Mouse (Mus musculus): ENCODE data around the gene Tpo. TPM values are rescaled to one million over a fixed set of nuclear protein-coding genes. Genes with fewer than 3 reads are reported as not detected.

Gene Tpo
- total and polyA plus RNA-seq, 3 experiments, result not detected

DNA sequence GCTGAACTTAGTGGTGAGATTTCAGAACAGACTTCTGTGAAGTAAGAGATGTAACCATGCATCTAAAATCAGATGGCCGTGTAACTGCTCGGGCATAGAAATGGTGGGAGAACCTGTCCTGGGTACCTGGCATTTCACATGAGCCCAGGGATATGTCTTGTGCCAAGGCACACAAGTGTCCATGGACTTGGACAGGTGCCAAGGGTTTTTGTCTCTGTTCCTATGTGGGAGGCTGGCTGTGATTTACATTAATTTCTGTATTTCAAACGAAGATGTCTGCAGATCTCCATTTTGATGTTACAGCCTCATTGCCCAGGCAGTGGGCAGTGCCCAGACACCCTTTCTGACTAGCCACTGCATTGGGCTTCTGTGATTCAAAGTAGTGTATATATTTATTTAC, 115.3 kb downstream of the Tpo start:
- H3K4me1 ChIP-seq (ENCODE audit: control insufficient read depth in 1 of 2, insufficient read depth in 2 of 2, low read length in 2 of 2), result no peaks in the 10 kb centered on the region
- H3K9me3 ChIP-seq (replicated peaks; ENCODE audit: insufficient read depth, low read length), result no peaks in the 10 kb centered on the region
- no peaks in the 10 kb centered on the region for H3K27me3 ChIP-seq (ENCODE audit: control insufficient read depth in 1 of 2, insufficient read depth in 2 of 2, low read length in 2 of 2)
- no peak overlapping the region for H3K27ac ChIP-seq (ENCODE audit: control insufficient read depth, low read depth, low read length)
- no peak overlapping the region for H3K9ac ChIP-seq (ENCODE audit: control insufficient read depth, low read depth, low read length, poor library complexity, severe bottlenecking)
- H3K4me3 ChIP-seq (ENCODE audit: control insufficient read depth in 1 of 2, insufficient read depth in 1 of 2, low read depth in 2 of 2, low read length in 2 of 2), result no peak overlapping the region
- no peak for TF ChIP-seq MYC (IDR thresholded peaks at IDR 0.05; ENCODE audit: low read depth, low read length)
- no peak for TF ChIP-seq JUND (IDR thresholded peaks at IDR 0.05; ENCODE audit: low read depth, low read length)
- no peaks in the 10 kb centered on the region for H3K36me3 ChIP-seq (ENCODE audit: control insufficient read depth in 1 of 2, insufficient read depth in 2 of 2, low read length in 2 of 2)
- H3K79me2 ChIP-seq (ENCODE audit: control insufficient read depth, insufficient read depth, low read length, poor library complexity), result no peaks in the 10 kb centered on the region
- DNase-seq (ENCODE audit: low read depth, low spot score), result no peak

DNA sequence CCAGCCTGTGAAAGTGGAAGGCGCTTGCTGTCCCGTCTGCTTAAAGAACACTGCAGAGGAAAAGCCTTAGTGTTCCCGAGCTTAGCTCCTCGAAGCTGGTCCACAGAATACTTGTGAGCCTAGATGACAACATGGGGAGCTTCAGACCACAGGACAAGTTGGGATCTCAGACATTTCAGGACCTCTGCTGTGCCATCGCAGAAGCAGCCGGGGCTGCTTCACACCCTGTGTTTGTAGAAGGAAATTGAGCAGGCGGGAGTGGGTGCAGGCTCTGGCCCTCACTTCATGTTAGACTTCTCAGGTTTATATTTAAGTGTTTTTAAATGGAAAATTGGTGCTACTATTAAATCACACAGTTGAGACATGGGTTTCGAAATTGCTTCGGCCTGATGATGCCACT, 116.9 kb downstream of the Tpo start:
- Histone ChIP-seq H3K79me2 (ENCODE audit: control insufficient read depth, insufficient read depth, low read length, poor library complexity) (no peaks in the 10 kb centered on the region), H3K9me3 (replicated peaks; ENCODE audit: insufficient read depth, low read length) (no peaks in the 10 kb centered on the region), H3K36me3 (ENCODE audit: control insufficient read depth in 1 of 2, insufficient read depth in 2 of 2, low read length in 2 of 2) (no peaks in the 10 kb centered on the region), H3K4me3 (ENCODE audit: control insufficient read depth in 1 of 2, insufficient read depth in 1 of 2, low read depth in 2 of 2, low read length in 2 of 2) (no peak overlapping the region), H3K27me3 (ENCODE audit: control insufficient read depth in 1 of 2, insufficient read depth in 2 of 2, low read length in 2 of 2) (no peaks in the 10 kb centered on the region), H3K27ac (ENCODE audit: control insufficient read depth, low read depth, low read length) (no peak overlapping the region), H3K4me1 (ENCODE audit: control insufficient read depth in 1 of 2, insufficient read depth in 2 of 2, low read length in 2 of 2) (no peaks in the 10 kb centered on the region), H3K9ac (ENCODE audit: control insufficient read depth, low read depth, low read length, poor library complexity, severe bottlenecking) (no peak overlapping the region)
- DNase-seq (ENCODE audit: low read depth, low spot score), result no peak
- TF ChIP-seq MXI1 (IDR thresholded peaks at IDR 0.05; ENCODE audit: low read depth, low read length), result no peak
- no peak for TF ChIP-seq MAFK (IDR thresholded peaks at IDR 0.05; ENCODE audit: borderline replicate concordance, low read depth, low read length)
- TF ChIP-seq ETS1 (IDR thresholded peaks at IDR 0.05; ENCODE audit: low read depth, low read length), result no peak
- TF ChIP-seq POLR2A (IDR thresholded peaks at IDR 0.05; ENCODE audit: control insufficient read depth in 1 of 2, insufficient read depth in 1 of 2, low read depth in 1 of 2, low read length in 2 of 2, poor library complexity in 1 of 2), result no peak
- TF ChIP-seq MAX (IDR thresholded peaks at IDR 0.05; ENCODE audit: low read length), result no peak
- TF ChIP-seq MAZ (IDR thresholded peaks at IDR 0.05; ENCODE audit: low read depth, low read length), result no peak
- no peak for TF ChIP-seq POLR2AphosphoS2 (IDR thresholded peaks at IDR 0.05; ENCODE audit: low read length)
- no peak for TF ChIP-seq KAT2A (conservative IDR thresholded peaks at IDR 0.05; ENCODE audit: low read depth, low read length)

DNA sequence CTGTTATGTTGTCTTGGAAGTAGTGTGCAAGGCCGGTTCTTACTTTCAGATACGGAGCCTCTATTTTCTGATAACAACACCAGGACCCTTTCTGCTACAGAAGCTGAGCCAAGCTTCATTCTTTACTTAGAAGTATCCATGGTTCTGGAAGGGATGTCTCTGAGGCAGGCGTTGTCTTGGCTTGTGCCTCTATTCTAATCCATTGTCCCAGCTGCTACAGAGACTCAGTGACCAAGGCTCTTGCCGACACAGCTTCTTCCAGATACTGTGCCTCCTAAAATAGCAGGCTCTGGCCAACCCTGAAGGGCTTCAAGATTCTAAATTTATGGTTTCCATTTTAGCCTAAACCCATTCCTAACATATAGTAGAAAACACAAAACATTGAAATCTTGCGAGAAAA, 123.7 kb downstream of the Tpo start:
- no peaks in the 10 kb centered on the region for H3K9me3 ChIP-seq (replicated peaks; ENCODE audit: insufficient read depth, low read length)

More for the DNA sequence above, 123.7 kb downstream of the Tpo start:
- TF ChIP-seq RAD21 (IDR thresholded peaks at IDR 0.05; ENCODE audit: low read depth, low read length), result no peak
- TF ChIP-seq MEF2A (IDR thresholded peaks at IDR 0.05; ENCODE audit: extremely low read depth, insufficient replicate concordance, low read depth, low read length, poor library complexity, severe bottlenecking), result no peak
- TF ChIP-seq MYC (IDR thresholded peaks at IDR 0.05; ENCODE audit: low read depth, low read length), result no peak
- no peak for TF ChIP-seq POLR2A (IDR thresholded peaks at IDR 0.05; ENCODE audit: control insufficient read depth in 1 of 2, insufficient read depth in 1 of 2, low read depth in 1 of 2, low read length in 2 of 2, poor library complexity in 1 of 2)
- no peak for TF ChIP-seq ZNF384 (IDR thresholded peaks at IDR 0.05; ENCODE audit: low read depth, low read length)
- TF ChIP-seq RCOR1 (IDR thresholded peaks at IDR 0.05; ENCODE audit: low read depth, low read length), result no peak
- TF ChIP-seq GABPA (IDR thresholded peaks at IDR 0.05; ENCODE audit: low read depth, low read length), result no peak
- no peak for TF ChIP-seq E2F4 (IDR thresholded peaks at IDR 0.05; ENCODE audit: borderline replicate concordance, low read depth, low read length)
- no peak for TF ChIP-seq TAL1 (IDR thresholded peaks at IDR 0.05; ENCODE audit: low read length)
- no peak for TF ChIP-seq GATA1 (IDR thresholded peaks at IDR 0.05; ENCODE audit: low read depth, low read length)
- no peak for TF ChIP-seq USF1 (IDR thresholded peaks at IDR 0.05; ENCODE audit: low read depth, low read length)
- no peak for TF ChIP-seq POLR2AphosphoS2 (IDR thresholded peaks at IDR 0.05; ENCODE audit: low read length)
- TF ChIP-seq TBP (IDR thresholded peaks at IDR 0.05; ENCODE audit: low read depth, low read length), result no peak
- no peak for TF ChIP-seq ZC3H11A (IDR thresholded peaks at IDR 0.05; ENCODE audit: low read depth, low read length)
- TF ChIP-seq ZKSCAN1 (IDR thresholded peaks at IDR 0.05; ENCODE audit: low read depth, low read length), result no peak
- no peak for TF ChIP-seq POLR2AphosphoS5 (IDR thresholded peaks at IDR 0.05; ENCODE audit: borderline replicate concordance, low read depth, low read length)
- TF ChIP-seq CHD1 (IDR thresholded peaks at IDR 0.05; ENCODE audit: low read depth, low read length), result no peak
- TF ChIP-seq MAFK (IDR thresholded peaks at IDR 0.05; ENCODE audit: borderline replicate concordance, low read depth, low read length), result no peak
- Histone ChIP-seq H3K27ac (ENCODE audit: control insufficient read depth, low read depth, low read length) (no peak overlapping the region), H3K4me3 (ENCODE audit: control insufficient read depth in 1 of 2, insufficient read depth in 1 of 2, low read depth in 2 of 2, low read length in 2 of 2) (no peak overlapping the region), H3K4me1 (ENCODE audit: control insufficient read depth in 1 of 2, insufficient read depth in 2 of 2, low read length in 2 of 2) (no peaks in the 10 kb centered on the region), H3K27me3 (ENCODE audit: control insufficient read depth in 1 of 2, insufficient read depth in 2 of 2, low read length in 2 of 2) (no peaks in the 10 kb centered on the region), H3K36me3 (ENCODE audit: control insufficient read depth in 1 of 2, insufficient read depth in 2 of 2, low read length in 2 of 2) (no peaks in the 10 kb centered on the region), H3K9ac (ENCODE audit: control insufficient read depth, low read depth, low read length, poor library complexity, severe bottlenecking) (no peak overlapping the region), H3K79me2 (ENCODE audit: control insufficient read depth, insufficient read depth, low read length, poor library complexity) (no peaks in the 10 kb centered on the region)
- DNase-seq (ENCODE audit: low read depth, low spot score), result no peak
